Mouse (Mus musculus): ENCODE measurements around the gene Palm3. TPM values are rescaled to one million over a fixed set of nuclear protein-coding genes. Genes with fewer than 3 reads are reported as not detected.
A peak's percentile ranks its signal among the peaks of the same experiment; 100 is the strongest.
"Not testable (repeated sequence)": the region's sequence is repeated elsewhere in the genome, so short reads cannot be mapped to it uniquely, and the experiment has no call there.

Gene Palm3
- polyA plus RNA-seq, 1 experiment from 2014 or later = 6.7 TPM

GRCm38 (mm10) chr8:83999057-83999705 lies 22.1 kb upstream of the Palm3 start:
- Histone ChIP-seq H3K9ac (0 out of 2 replicates have a peak overlapping the region, but pooled peaks have one; percentile 63), H3K4me3 (replicated peaks) (peak overlapping the region; percentile 78), H3K4me1 (peaks cover 26% of the 10 kb centered on the region), H3K36me3 (peaks cover 20% of the 10 kb centered on the region), H3K4me2 (peak overlapping the region; percentile 91), H3K27ac (0 out of 2 replicates have a peak overlapping the region, but pooled peaks have one; percentile 90), H3K9me3 (no peaks in the 10 kb centered on the region), H3K27me3 (replicated peaks) (no peaks in the 10 kb centered on the region)
- 59% methylated on average over 16 of the region's 16 CpGs for WGBS
- no peak for ATAC-seq (ENCODE audit: insufficient read depth, low FRiP score, low read depth)

- Histone ChIP-seq H3K9ac (no peak overlapping the region), H3K36me3 (peaks cover 20% of the 10 kb centered on the region), H3K4me3 (replicated peaks) (no peak overlapping the region), H3K9me3 (no peaks in the 10 kb centered on the region), H3K4me1 (peaks cover 29% of the 10 kb centered on the region), H3K4me2 (0 out of 2 replicates have a peak overlapping the region, but pooled peaks have one; percentile 91), H3K27ac (no peak overlapping the region), H3K27me3 (replicated peaks) (no peaks in the 10 kb centered on the region)
- 85% methylated on average over 2 of the region's 2 CpGs for WGBS
- ATAC-seq (ENCODE audit: insufficient read depth, low FRiP score, low read depth) = no peak
These were observed 21.4 kb upstream of the Palm3 start for GRCm38 (mm10) chr8:83999825-84000224.

- no peak within 1 kb of the TSS for H3K9ac ChIP-seq
- peak within 1 kb of the TSS; percentile 21 for H3K4me2 ChIP-seq
These were observed 19.8 kb upstream of the Palm3 start, which contains the start of gene 1700067K01Rik for GRCm38 (mm10) chr8:84001281-84002000. 1700067K01Rik (plus strand) TSS chr8:84001502.

GRCm38 (mm10) chr8:84002957-84003611 lies 18.2 kb upstream of the Palm3 start:
- 65% methylated on average over 12 of the region's 12 CpGs for WGBS
- H3K4me1 ChIP-seq = peaks cover 32% of the 10 kb centered on the region
- ATAC-seq (ENCODE audit: insufficient read depth, low FRiP score, low read depth) = no peak
- no peak overlapping the region for H3K4me2 ChIP-seq
- no peak overlapping the region for H3K9ac ChIP-seq
- H3K9me3 ChIP-seq = no peaks in the 10 kb centered on the region
- H3K27ac ChIP-seq = no peak overlapping the region
- H3K4me3 ChIP-seq (replicated peaks) = no peak overlapping the region
- no peaks in the 10 kb centered on the region for H3K27me3 ChIP-seq (replicated peaks)
- peaks cover 20% of the 10 kb centered on the region for H3K36me3 ChIP-seq

More at GRCm38 (mm10) chr8:84001281-84002000, 19.8 kb upstream of the Palm3 start, which contains the start of gene 1700067K01Rik:
- no peaks in the 10 kb centered on the region for H3K9me3 ChIP-seq
- peak within 1 kb of the TSS; percentile 6; the same call in 1 of the 2 replicates for H3K4me3 ChIP-seq (replicated peaks)
- peaks cover 32% of the 10 kb centered on the region for H3K4me1 ChIP-seq
- 47% methylated on average over 61 of the region's 61 CpGs for WGBS
- H3K36me3 ChIP-seq = peaks cover 20% of the 10 kb centered on the region
- H3K27ac ChIP-seq = no peak within 1 kb of the TSS
- H3K27me3 ChIP-seq (replicated peaks) = no peaks in the 10 kb centered on the region
- ATAC-seq (ENCODE audit: insufficient read depth, low FRiP score, low read depth) = no peak

- Histone ChIP-seq H3K4me2 (peak overlapping the region; percentile 85), H3K9ac (no peak overlapping the region), H3K27me3 (replicated peaks) (no peaks in the 10 kb centered on the region), H3K27ac (no peak overlapping the region), H3K9me3 (no peaks in the 10 kb centered on the region), H3K4me1 (peaks cover 31% of the 10 kb centered on the region), H3K36me3 (peaks cover 20% of the 10 kb centered on the region), H3K4me3 (replicated peaks) (peak overlapping the region; percentile 58)
- WGBS = 75% methylated on average over 6 of the region's 6 CpGs
- ATAC-seq (ENCODE audit: insufficient read depth, low FRiP score, low read depth) = no peak
These were observed 17.5 kb upstream of the Palm3 start for GRCm38 (mm10) chr8:84003612-84004246.

- H3K27ac ChIP-seq = peak overlapping the region; percentile 89
- H3K9me3 ChIP-seq = no peaks in the 10 kb centered on the region
- H3K9ac ChIP-seq = peak overlapping the region; percentile 24; the same call in 1 of the 2 replicates
- H3K36me3 ChIP-seq = peaks cover 17% of the 10 kb centered on the region
- peak; percentile 86 for ATAC-seq (ENCODE audit: insufficient read depth, low FRiP score, low read depth)
- peaks cover 21% of the 10 kb centered on the region for H3K4me1 ChIP-seq
- H3K4me2 ChIP-seq = peak overlapping the region; percentile 85
- H3K4me3 ChIP-seq (replicated peaks) = peak overlapping the region; percentile 58
- H3K27me3 ChIP-seq (replicated peaks) = no peaks in the 10 kb centered on the region
- WGBS = under 1% methylated on average over 30 of the region's 30 CpGs
These were observed 16.6 kb upstream of the Palm3 start for GRCm38 (mm10) chr8:84004533-84005201.

GRCm38 (mm10) chr8:84005502-84005901 lies 15.8 kb upstream of the Palm3 start:
- H3K4me2 ChIP-seq; H3K27me3 ChIP-seq (replicated peaks); H3K4me3 ChIP-seq (replicated peaks); H3K9me3 ChIP-seq; ATAC-seq (ENCODE audit: insufficient read depth, low FRiP score, low read depth); H3K27ac ChIP-seq; H3K9ac ChIP-seq: not testable (repeated sequence)
- Histone ChIP-seq H3K36me3 (peaks cover 15% of the 10 kb centered on the region), H3K4me1 (peaks cover 23% of the 10 kb centered on the region)
- 91% methylated on average over 7 of the region's 7 CpGs for WGBS

- 33% methylated on average over 7 of the region's 7 CpGs for WGBS
- H3K9me3 ChIP-seq = no peaks in the 10 kb centered on the region
- peaks cover 33% of the 10 kb centered on the region for H3K27me3 ChIP-seq (replicated peaks)
- no peak for ATAC-seq (ENCODE audit: insufficient read depth, low FRiP score, low read depth)
- H3K4me3 ChIP-seq (replicated peaks) = no peak overlapping the region
- H3K36me3 ChIP-seq = no peaks in the 10 kb centered on the region
- no peak overlapping the region for H3K27ac ChIP-seq
- no peak overlapping the region for H3K9ac ChIP-seq
- no peak overlapping the region for H3K4me2 ChIP-seq
- peaks cover 34% of the 10 kb centered on the region for H3K4me1 ChIP-seq
These were observed 12.9 kb upstream of the Palm3 start for GRCm38 (mm10) chr8:84008362-84008761.

- H3K27ac ChIP-seq = no peak overlapping the region
- H3K4me2 ChIP-seq = no peak overlapping the region; the same call in 1 of the 2 replicates
- H3K27me3 ChIP-seq (replicated peaks) = peaks cover 35% of the 10 kb centered on the region
- H3K9ac ChIP-seq = no peak overlapping the region
- no peaks in the 10 kb centered on the region for H3K36me3 ChIP-seq
- WGBS = under 1% methylated on average over 11 of the region's 11 CpGs
- no peak for ATAC-seq (ENCODE audit: insufficient read depth, low FRiP score, low read depth)
- H3K9me3 ChIP-seq = no peaks in the 10 kb centered on the region
- peak overlapping the region; percentile 51; the same call in 1 of the 2 replicates for H3K4me3 ChIP-seq (replicated peaks)
- peaks cover 30% of the 10 kb centered on the region for H3K4me1 ChIP-seq
These were observed 11.4 kb upstream of the Palm3 start for GRCm38 (mm10) chr8:84009876-84010275.

GRCm38 (mm10) chr8:84010625-84011611 lies 10.4 kb upstream of the Palm3 start:
- 2% methylated on average over 80 of the region's 83 CpGs for WGBS
- H3K4me3 ChIP-seq (replicated peaks) = peak overlapping the region; percentile 51
- no peak overlapping the region for H3K27ac ChIP-seq

More at GRCm38 (mm10) chr8:84010625-84011611, 10.4 kb upstream of the Palm3 start:
- H3K4me2 ChIP-seq = peak overlapping the region; percentile 100
- peak; percentile 40; the same call in 1 of the 2 replicates for ATAC-seq (ENCODE audit: insufficient read depth, low FRiP score, low read depth)
- H3K4me1 ChIP-seq = peaks cover 27% of the 10 kb centered on the region
- no peaks in the 10 kb centered on the region for H3K36me3 ChIP-seq
- H3K9ac ChIP-seq = no peak overlapping the region
- H3K9me3 ChIP-seq = no peaks in the 10 kb centered on the region
- peaks cover 35% of the 10 kb centered on the region for H3K27me3 ChIP-seq (replicated peaks)

Data from stomach, embryonic 15.5 days (tissue).